Mouse (Mus musculus) bone marrow macrophage, adult 2 months (primary cell): Measurements from ENCODE around the gene Esp6. TPM values are rescaled to one million over a fixed set of nuclear protein-coding genes. Genes with fewer than 3 reads are reported as not detected.
"Not testable (repeated sequence)": the region's sequence is repeated elsewhere in the genome, so short reads cannot be mapped to it uniquely, and the experiment has no call there.

Experiments used
- H3K27ac ChIP-seq: 2 replicates; pipeline ENCODE4 v1.5.1; 2012; ENCODE audit warnings: low read depth, low read length; ENCODE audit not compliant: insufficient read depth
- H3K4me1 ChIP-seq: 2 replicates; pipeline ENCODE4 v1.6.1; 2012; ENCODE audit warnings: low read length; ENCODE audit not compliant: control insufficient read depth, insufficient read depth
- H3K4me3 ChIP-seq: 2 replicates; pipeline ENCODE4 v1.5.1; 2012; ENCODE audit warnings: mild to moderate bottlenecking, low read length, moderate library complexity; ENCODE audit not compliant: insufficient read depth
- CTCF ChIP-seq: IDR thresholded peaks from 2 replicates; pipeline ENCODE4 v1.5.1; 2012; ENCODE audit warnings: low read depth, mild to moderate bottlenecking, low read length, moderate library complexity
- POLR2A ChIP-seq: IDR thresholded peaks from 2 replicates; pipeline ENCODE4 v1.6.1; 2012; ENCODE audit warnings: mild to moderate bottlenecking, low read depth, low read length, borderline replicate concordance
- polyA plus RNA-seq: library from polyadenylated mRNA; stranded (reverse); fragments of >200 nt; gene quantifications from 2 replicates; pipeline ENCODE4 v1.2.4, GENCODE M21; 2012; ENCODE audit not compliant: missing spikeins, insufficient read depth, insufficient read length

Gene Esp6
- polyA plus RNA-seq, result not detected in 2 replicates

- Histone ChIP-seq H3K4me3 (no peak within 1 kb of the TSS), H3K27ac (no peak within 1 kb of the TSS), H3K4me1 (no peaks in the 10 kb centered on the region)
- TF ChIP-seq CTCF (no peak), POLR2A (no peak)
These were observed at the start of gene Esp6 for GRCm38 (mm10) chr17:40561207-40561606. TSS of gene Esp6 (plus strand) at chr17:40561507.

GRCm38 (mm10) chr17:40519818-40520217, 41.5 kb upstream of the Esp6 start, which contains the start of gene Esp8:
TSS of gene Esp8 (plus strand) at chr17:40520022.
- TF ChIP-seq POLR2A, result no peak
- no peak for TF ChIP-seq CTCF
- Histone ChIP-seq H3K4me1 (no peaks in the 10 kb centered on the region), H3K27ac (no peak within 1 kb of the TSS), H3K4me3 (no peak within 1 kb of the TSS)

GRCm38 (mm10) chr17:40529813-40530212, 31.5 kb upstream of the Esp6 start:
- no peak for TF ChIP-seq CTCF
- no peak for TF ChIP-seq POLR2A
- no peak overlapping the region for H3K27ac ChIP-seq
- no peaks in the 10 kb centered on the region for H3K4me1 ChIP-seq
- no peak overlapping the region for H3K4me3 ChIP-seq

- Histone ChIP-seq H3K4me3 (no peak overlapping the region), H3K4me1 (no peaks in the 10 kb centered on the region), H3K27ac (no peak overlapping the region)
- TF ChIP-seq CTCF, result no peak
- TF ChIP-seq POLR2A, result no peak
These were observed 30.2 kb upstream of the Esp6 start for GRCm38 (mm10) chr17:40531147-40531546.

- not testable (repeated sequence) for H3K27ac ChIP-seq, H3K4me1 ChIP-seq, H3K4me3 ChIP-seq
These were observed 14.3 kb upstream of the Esp6 start for GRCm38 (mm10) chr17:40547005-40547404.

GRCm38 (mm10) chr17:40553470-40553869, 7.8 kb upstream of the Esp6 start:
- Histone ChIP-seq H3K27ac (no peak overlapping the region), H3K4me1 (no peaks in the 10 kb centered on the region), H3K4me3 (no peak overlapping the region)
- TF ChIP-seq POLR2A (no peak), CTCF (no peak)

- H3K4me3 ChIP-seq, H3K4me1 ChIP-seq, H3K27ac ChIP-seq: not testable (repeated sequence)
These were observed 22.6 kb downstream of the Esp6 start for GRCm38 (mm10) chr17:40583906-40584305.

GRCm38 (mm10) chr17:40591297-40591696, 30.0 kb downstream of the Esp6 start:
- Histone ChIP-seq H3K27ac (no peak overlapping the region), H3K4me3 (no peak overlapping the region), H3K4me1 (no peaks in the 10 kb centered on the region)
- TF ChIP-seq POLR2A (no peak), CTCF (no peak)

- TF ChIP-seq POLR2A (no peak), CTCF (no peak)
These were observed 37.0 kb downstream of the Esp6 start, which contains the start of gene Esp4 for GRCm38 (mm10) chr17:40598294-40598693. TSS of gene Esp4 (plus strand) at chr17:40598594.

More at GRCm38 (mm10) chr17:40598294-40598693, 37.0 kb downstream of the Esp6 start, which contains the start of gene Esp4:
- no peaks in the 10 kb centered on the region for H3K4me1 ChIP-seq
- H3K4me3 ChIP-seq, result no peak within 1 kb of the TSS
- no peak within 1 kb of the TSS for H3K27ac ChIP-seq

Other genes starting within 250 kb of the Esp6 start
- gene Crisp1, start 242.3 kb upstream of the Esp6 start, polyA plus RNA-seq, result not detected in 2 replicates
- gene Esp8, start 41.5 kb upstream of the Esp6 start, polyA plus RNA-seq, result not detected in 2 replicates
- gene Esp4, start 37.1 kb downstream of the Esp6 start, polyA plus RNA-seq, result not detected in 2 replicates
- not detected in 2 replicates for gene Esp3, start 70.6 kb downstream of the Esp6 start, polyA plus RNA-seq
- not detected in 2 replicates for gene Esp1, start 165.6 kb downstream of the Esp6 start, polyA plus RNA-seq
- gene Crisp2, start 245.5 kb downstream of the Esp6 start, polyA plus RNA-seq, result not detected in 2 replicates
- 0.39 TPM in 1 of 2 replicates, not detected in the other for gene Rhag, start 249.6 kb downstream of the Esp6 start, polyA plus RNA-seq